Mouse (Mus musculus): Measurements from ENCODE around the gene Gtpbp4.

GRCm38 (mm10) chr13:8967742-8968141, 28.1 kb downstream of the Gtpbp4 start:
- TF ChIP-seq POLR2A (IDR thresholded peaks at IDR 0.05; ENCODE audit: low read depth, low read length) (no peak), CTCF (conservative IDR thresholded peaks at IDR 0.05; ENCODE audit: insufficient read depth, insufficient read length, low read depth, low read length) (no peak)
